Mouse (Mus musculus) stomach, postnatal 0 days (tissue): ENCODE data around the gene Samd14.

Experiments used
- CTCF ChIP-seq: IDR thresholded peaks from 2 replicates; pipeline ENCODE4 v1.5.1; 2016; ENCODE audit warnings: antibody characterized with exemption, low read depth, mild to moderate bottlenecking, moderate library complexity
- EP300 ChIP-seq: optimal IDR thresholded peaks from 2 replicates; pipeline ENCODE3; 2016; ENCODE audit warnings: antibody characterized with exemption

- TF ChIP-seq CTCF (no peak), EP300 (no peak)
Measured at GRCm38 (mm10) chr11:95053062-95053461, 43.4 kb downstream of the Samd14 start.
